Mouse (Mus musculus): ENCODE measurements around the gene Carns1. TPM values are rescaled to one million over a fixed set of nuclear protein-coding genes. Genes with fewer than 3 reads are reported as not detected.

Gene Carns1
- polyA plus RNA-seq, 1 experiment from 2014 or later = 3.2 TPM

DNA sequence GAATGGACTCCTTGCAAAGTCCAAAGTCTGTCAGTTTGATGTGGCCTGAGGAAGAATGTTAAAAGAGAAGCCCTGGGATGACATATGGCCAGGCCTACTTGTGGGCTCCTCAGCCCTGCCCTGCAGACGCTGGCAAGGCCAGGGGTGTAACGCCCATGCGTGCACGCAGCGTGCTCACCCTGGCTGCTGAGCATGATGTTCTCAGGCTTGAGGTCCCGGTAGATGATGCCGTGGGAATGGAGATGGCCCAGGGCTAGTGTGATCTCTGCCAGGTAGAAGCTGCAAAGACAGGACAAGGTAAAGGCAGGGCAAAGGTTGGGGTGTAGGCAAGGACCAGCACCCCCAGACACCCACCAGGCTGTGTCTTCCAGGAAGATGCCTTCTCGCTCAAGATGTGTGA lies 16.2 kb downstream of the Carns1 start:
- H3K36me3 ChIP-seq (ENCODE audit: control insufficient read depth, insufficient read depth, low read length) = peaks cover 2% of the 10 kb centered on the region; the same call in 1 of the 2 replicates
- no peak for DNase-seq (ENCODE audit: low spot score)

GRCm38 (mm10) chr19:4156771-4157170 lies 18.5 kb downstream of the Carns1 start:
- ATAC-seq (replicated peaks; ENCODE audit: low FRiP score) (no peak), DNase-seq (ENCODE audit: low spot score) (no peak)
- H3K27ac ChIP-seq (ENCODE audit: low read depth, low read length) = no peak overlapping the region
- H3K27me3 ChIP-seq (ENCODE audit: control insufficient read depth, insufficient read depth, low read length) = no peaks in the 10 kb centered on the region
- H3K36me3 ChIP-seq (ENCODE audit: control insufficient read depth, insufficient read depth, low read length) = peaks cover 2% of the 10 kb centered on the region; the same call in 1 of the 2 replicates
- 0 out of 2 replicates have a peak, but pooled peaks cover 4% of the 10 kb centered on the region for H3K4me1 ChIP-seq (replicated peaks; ENCODE audit: control insufficient read depth, insufficient read depth, low read length)
- 89% methylated on average over 12 of the region's 12 CpGs for WGBS
- no peaks in the 10 kb centered on the region for H3K9me3 ChIP-seq (ENCODE audit: control insufficient read depth, low read length)
- no peak overlapping the region for H3K4me2 ChIP-seq (ENCODE audit: low read depth, low read length, severe bottlenecking)
- H3K4me3 ChIP-seq (ENCODE audit: low read depth, low read length) = no peak overlapping the region
- no peak overlapping the region for H3K9ac ChIP-seq (ENCODE audit: low read length)

More for the DNA sequence above, 16.2 kb downstream of the Carns1 start:
- WGBS = 97% methylated on average over 8 of the region's 8 CpGs
- peaks cover 10% of the 10 kb centered on the region for H3K4me1 ChIP-seq (replicated peaks; ENCODE audit: control insufficient read depth, insufficient read depth, low read length)
- ATAC-seq (replicated peaks; ENCODE audit: low FRiP score) = no peak
- H3K27me3 ChIP-seq (ENCODE audit: control insufficient read depth, insufficient read depth, low read length) = no peaks in the 10 kb centered on the region
- no peak overlapping the region for H3K4me3 ChIP-seq (ENCODE audit: low read depth, low read length)
- no peaks in the 10 kb centered on the region for H3K9me3 ChIP-seq (ENCODE audit: control insufficient read depth, low read length)
- H3K27ac ChIP-seq (ENCODE audit: low read depth, low read length) = no peak overlapping the region
- no peak overlapping the region for H3K9ac ChIP-seq (ENCODE audit: low read length)
- H3K4me2 ChIP-seq (ENCODE audit: low read depth, low read length, severe bottlenecking) = no peak overlapping the region

DNA sequence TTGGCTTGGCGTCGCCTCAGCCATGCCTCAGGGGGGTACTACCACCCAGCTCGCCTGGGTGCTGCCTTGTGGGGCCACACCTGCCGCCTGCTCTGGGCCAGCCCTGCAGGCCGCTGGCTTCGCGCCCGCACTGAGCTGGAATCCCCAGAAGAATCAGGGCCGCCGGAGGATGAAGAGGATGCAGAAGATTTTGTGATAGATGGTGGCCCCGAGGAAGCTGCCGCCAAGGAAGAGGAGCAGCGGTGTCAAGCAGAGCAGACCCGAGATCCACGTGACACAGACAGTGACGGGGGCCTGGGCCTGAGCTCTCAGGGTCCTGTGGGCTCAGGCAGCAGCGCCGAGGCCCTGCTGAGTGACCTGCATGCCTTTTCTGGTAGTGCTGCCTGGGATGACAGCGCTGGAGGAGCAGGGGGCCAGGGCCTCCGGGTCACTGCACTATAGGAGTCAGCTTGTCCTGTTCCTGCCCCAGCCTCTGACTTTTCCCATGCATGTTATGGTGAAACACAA lies 19.2 kb downstream of the Carns1 start:
- H3K9ac ChIP-seq (ENCODE audit: low read length) = no peak overlapping the region
- DNase-seq (ENCODE audit: low spot score) (no peak), ATAC-seq (replicated peaks; ENCODE audit: low FRiP score) (no peak)
- H3K9me3 ChIP-seq (ENCODE audit: control insufficient read depth, low read length) = no peaks in the 10 kb centered on the region
- H3K4me3 ChIP-seq (ENCODE audit: low read depth, low read length) = no peak overlapping the region
- H3K27me3 ChIP-seq (ENCODE audit: control insufficient read depth, insufficient read depth, low read length) = no peaks in the 10 kb centered on the region
- H3K27ac ChIP-seq (ENCODE audit: low read depth, low read length) = no peak overlapping the region
- H3K36me3 ChIP-seq (ENCODE audit: control insufficient read depth, insufficient read depth, low read length) = peaks cover 2% of the 10 kb centered on the region; the same call in 1 of the 2 replicates
- H3K4me2 ChIP-seq (ENCODE audit: low read depth, low read length, severe bottlenecking) = no peak overlapping the region
- WGBS = 72% methylated on average over 20 of the region's 20 CpGs
- 0 out of 2 replicates have a peak, but pooled peaks cover 4% of the 10 kb centered on the region for H3K4me1 ChIP-seq (replicated peaks; ENCODE audit: control insufficient read depth, insufficient read depth, low read length)

GRCm38 (mm10) chr19:4155223-4156072 lies 19.8 kb downstream of the Carns1 start:
- 74% methylated on average over 6 of the region's 6 CpGs for WGBS
- H3K4me3 ChIP-seq (ENCODE audit: low read depth, low read length) = no peak overlapping the region
- ATAC-seq (replicated peaks; ENCODE audit: low FRiP score) = no peak
- H3K9me3 ChIP-seq (ENCODE audit: control insufficient read depth, low read length) = no peaks in the 10 kb centered on the region
- H3K27ac ChIP-seq (ENCODE audit: low read depth, low read length) = no peak overlapping the region
- H3K9ac ChIP-seq (ENCODE audit: low read length) = no peak overlapping the region
- H3K36me3 ChIP-seq (ENCODE audit: control insufficient read depth, insufficient read depth, low read length) = peaks cover 2% of the 10 kb centered on the region; the same call in 1 of the 2 replicates
- 0 out of 2 replicates have a peak, but pooled peaks cover 4% of the 10 kb centered on the region for H3K4me1 ChIP-seq (replicated peaks; ENCODE audit: control insufficient read depth, insufficient read depth, low read length)
- DNase-seq (ENCODE audit: low spot score) = no peak
- H3K4me2 ChIP-seq (ENCODE audit: low read depth, low read length, severe bottlenecking) = no peak overlapping the region
- H3K27me3 ChIP-seq (ENCODE audit: control insufficient read depth, insufficient read depth, low read length) = no peaks in the 10 kb centered on the region

DNA sequence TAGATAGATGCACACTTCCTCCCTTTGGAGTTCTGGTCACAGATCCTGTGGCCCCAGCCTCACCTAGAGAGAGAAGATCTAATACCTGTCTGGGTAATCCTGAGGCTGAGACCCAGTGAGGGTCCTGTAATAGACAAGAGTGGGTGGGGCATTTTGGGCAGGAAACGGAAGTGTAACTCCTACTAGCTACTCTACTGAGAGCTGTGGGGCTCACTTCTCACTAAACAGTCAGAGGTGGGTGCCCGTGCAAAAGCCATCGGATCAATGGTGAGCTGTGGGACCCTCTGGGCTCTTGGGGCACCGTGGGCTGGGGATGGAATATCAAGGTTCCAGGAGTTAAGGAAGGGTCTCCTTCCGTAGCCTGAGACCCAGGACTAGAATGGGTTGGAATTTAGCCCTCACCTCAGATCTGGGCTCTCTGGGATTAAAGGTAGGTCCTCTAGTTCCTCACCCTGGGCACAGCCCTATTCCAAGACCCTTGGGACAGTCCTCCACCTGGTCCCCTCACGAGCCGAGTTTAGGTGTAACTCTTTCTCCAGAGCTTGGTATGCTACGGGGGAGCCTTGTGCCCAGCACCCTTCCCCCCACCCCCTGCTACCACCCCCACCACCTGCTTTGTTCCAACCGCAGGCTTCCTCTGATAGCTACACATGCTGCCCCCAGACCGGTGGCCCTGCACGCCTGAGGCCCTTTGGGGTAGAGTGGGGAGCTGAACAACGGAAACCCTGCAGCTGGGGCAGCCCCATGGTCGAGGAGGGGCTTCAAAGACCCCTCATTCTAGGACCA lies 20.6 kb downstream of the Carns1 start:
- Histone ChIP-seq H3K4me1 (replicated peaks; ENCODE audit: control insufficient read depth, insufficient read depth, low read length) (0 out of 2 replicates have a peak, but pooled peaks cover 4% of the 10 kb centered on the region), H3K4me2 (ENCODE audit: low read depth, low read length, severe bottlenecking) (no peak overlapping the region), H3K36me3 (ENCODE audit: control insufficient read depth, insufficient read depth, low read length) (peaks cover 2% of the 10 kb centered on the region; the same call in 1 of the 2 replicates), H3K9me3 (ENCODE audit: control insufficient read depth, low read length) (no peaks in the 10 kb centered on the region), H3K27me3 (ENCODE audit: control insufficient read depth, insufficient read depth, low read length) (no peaks in the 10 kb centered on the region), H3K9ac (ENCODE audit: low read length) (no peak overlapping the region), H3K4me3 (ENCODE audit: low read depth, low read length) (no peak overlapping the region), H3K27ac (ENCODE audit: low read depth, low read length) (no peak overlapping the region)
- ATAC-seq (replicated peaks; ENCODE audit: low FRiP score) = no peak
- WGBS = 81% methylated on average over 13 of the region's 13 CpGs
- DNase-seq (ENCODE audit: low spot score) = no peak

GRCm38 (mm10) chr19:4153232-4153654 lies 22.0 kb downstream of the Carns1 start, which contains the start of gene Ptprcap:
TSS of gene Ptprcap (plus strand) at chr19:4153604.
- 81% methylated on average over 11 of the region's 11 CpGs for WGBS
- Histone ChIP-seq H3K4me2 (ENCODE audit: low read depth, low read length, severe bottlenecking) (no peak within 1 kb of the TSS), H3K9me3 (ENCODE audit: control insufficient read depth, low read length) (no peaks in the 10 kb centered on the region), H3K27ac (ENCODE audit: low read depth, low read length) (no peak within 1 kb of the TSS), H3K4me3 (ENCODE audit: low read depth, low read length) (no peak within 1 kb of the TSS), H3K36me3 (ENCODE audit: control insufficient read depth, insufficient read depth, low read length) (peaks cover under 1% of the 10 kb centered on the region; the same call in 1 of the 2 replicates), H3K27me3 (ENCODE audit: control insufficient read depth, insufficient read depth, low read length) (no peaks in the 10 kb centered on the region), H3K4me1 (replicated peaks; ENCODE audit: control insufficient read depth, insufficient read depth, low read length) (peaks cover 8% of the 10 kb centered on the region), H3K9ac (ENCODE audit: low read length) (no peak within 1 kb of the TSS)
- no peak for ATAC-seq (replicated peaks; ENCODE audit: low FRiP score)
- DNase-seq (ENCODE audit: low spot score) = no peak

- no peaks in the 10 kb centered on the region for H3K36me3 ChIP-seq (ENCODE audit: control insufficient read depth, insufficient read depth, low read length)
- no peak overlapping the region for H3K4me3 ChIP-seq (ENCODE audit: low read depth, low read length)
- WGBS = 93% methylated on average over 8 of the region's 8 CpGs
- DNase-seq (ENCODE audit: low spot score) (no peak), ATAC-seq (replicated peaks; ENCODE audit: low FRiP score) (no peak)
- H3K9ac ChIP-seq (ENCODE audit: low read length) = no peak overlapping the region
- H3K4me2 ChIP-seq (ENCODE audit: low read depth, low read length, severe bottlenecking) = no peak overlapping the region
- no peaks in the 10 kb centered on the region for H3K27me3 ChIP-seq (ENCODE audit: control insufficient read depth, insufficient read depth, low read length)
- no peaks in the 10 kb centered on the region for H3K9me3 ChIP-seq (ENCODE audit: control insufficient read depth, low read length)
- H3K4me1 ChIP-seq (replicated peaks; ENCODE audit: control insufficient read depth, insufficient read depth, low read length) = peaks cover 10% of the 10 kb centered on the region
- H3K27ac ChIP-seq (ENCODE audit: low read depth, low read length) = no peak overlapping the region
Observed at GRCm38 (mm10) chr19:4152445-4153231, 22.6 kb downstream of the Carns1 start.

GRCm38 (mm10) chr19:4151898-4152297 lies 23.4 kb downstream of the Carns1 start:
- H3K4me3 ChIP-seq (ENCODE audit: low read depth, low read length) = no peak overlapping the region
- ATAC-seq (replicated peaks; ENCODE audit: low FRiP score) (no peak), DNase-seq (ENCODE audit: low spot score) (no peak)
- no peaks in the 10 kb centered on the region for H3K36me3 ChIP-seq (ENCODE audit: control insufficient read depth, insufficient read depth, low read length)
- no peaks in the 10 kb centered on the region for H3K9me3 ChIP-seq (ENCODE audit: control insufficient read depth, low read length)
- no peak overlapping the region for H3K4me2 ChIP-seq (ENCODE audit: low read depth, low read length, severe bottlenecking)
- H3K27me3 ChIP-seq (ENCODE audit: control insufficient read depth, insufficient read depth, low read length) = no peaks in the 10 kb centered on the region
- peaks cover 11% of the 10 kb centered on the region for H3K4me1 ChIP-seq (replicated peaks; ENCODE audit: control insufficient read depth, insufficient read depth, low read length)
- H3K9ac ChIP-seq (ENCODE audit: low read length) = no peak overlapping the region
- no peak overlapping the region for H3K27ac ChIP-seq (ENCODE audit: low read depth, low read length)
- 89% methylated on average over 5 of the region's 5 CpGs for WGBS

All from forebrain, embryonic 11.5 days (tissue).